Mouse (Mus musculus) layer of hippocampus, adult 9-10 months (tissue): ENCODE measurements at regions not wholly inside any gene's neighbourhood (a gene's known extent, or its start where the extent isn't known, plus 50 kb on each side); places are given as distances from the start of the nearest gene placed in this dataset.
A peak's percentile ranks its signal among the peaks of the same experiment; 100 is the strongest.

Experiments
- DNase-seq: peaks from one replicate; pipeline ENCODE4 v3.0.0; 2022; ENCODE audit warnings: low spot score

GRCm38 (mm10) chr7:125024944-125025343, 419.5 kb upstream of the Kdm8 start:
- no peak for DNase-seq

- no peak for DNase-seq
These were observed 410.7 kb upstream of the Kdm8 start for GRCm38 (mm10) chr7:125033778-125034177.

- no peak for DNase-seq
These were observed 410.3 kb upstream of the Kdm8 start for GRCm38 (mm10) chr7:125034196-125034595.

- DNase-seq, result no peak
These were observed 408.1 kb upstream of the Kdm8 start for GRCm38 (mm10) chr7:125036098-125036991.

GRCm38 (mm10) chr7:125038840-125039239, 405.6 kb upstream of the Kdm8 start:
- no peak for DNase-seq

- DNase-seq, result peak; percentile 29
These were observed 388.4 kb upstream of the Kdm8 start for GRCm38 (mm10) chr7:125055951-125056625.

- peak; percentile 51 for DNase-seq
These were observed 342.0 kb upstream of the Kdm8 start for GRCm38 (mm10) chr7:125102464-125102863.

- no peak for DNase-seq
These were observed 340.5 kb upstream of the Kdm8 start for GRCm38 (mm10) chr7:125104011-125104410.

GRCm38 (mm10) chr7:125112820-125113273, 331.6 kb upstream of the Kdm8 start:
- DNase-seq, result no peak

- no peak for DNase-seq
These were observed 329.0 kb upstream of the Kdm8 start for GRCm38 (mm10) chr7:125115322-125115996.

- no peak for DNase-seq
These were observed 327.3 kb upstream of the Kdm8 start for GRCm38 (mm10) chr7:125117173-125117572.

GRCm38 (mm10) chr7:125129187-125129586, 315.3 kb upstream of the Kdm8 start:
- DNase-seq, result no peak

GRCm38 (mm10) chr7:125131968-125132367, 312.5 kb upstream of the Kdm8 start:
- DNase-seq, result no peak

- no peak for DNase-seq
These were observed 305.9 kb upstream of the Kdm8 start for GRCm38 (mm10) chr7:125138607-125139006.

- no peak for DNase-seq
These were observed 305.3 kb upstream of the Kdm8 start for GRCm38 (mm10) chr7:125139196-125139595.

GRCm38 (mm10) chr7:125140854-125141253, 303.6 kb upstream of the Kdm8 start:
- no peak for DNase-seq

GRCm38 (mm10) chr7:125141864-125142263, 302.6 kb upstream of the Kdm8 start:
- no peak for DNase-seq

GRCm38 (mm10) chr7:125146025-125146424, 298.5 kb upstream of the Kdm8 start:
- no peak for DNase-seq

- DNase-seq, result no peak
These were observed 295.3 kb upstream of the Kdm8 start for GRCm38 (mm10) chr7:125149151-125149550.

- no peak for DNase-seq
These were observed 294.7 kb upstream of the Kdm8 start for GRCm38 (mm10) chr7:125149740-125150139.

- no peak for DNase-seq
These were observed 292.2 kb upstream of the Kdm8 start for GRCm38 (mm10) chr7:125152281-125152680.

- DNase-seq, result no peak
These were observed 289.2 kb upstream of the Kdm8 start for GRCm38 (mm10) chr7:125155291-125155690.
